Mouse (Mus musculus): Measurements from ENCODE around the gene Olfr992. TPM values are rescaled to one million over a fixed set of nuclear protein-coding genes. Genes with fewer than 3 reads are reported as not detected.

Gene Olfr992
- not detected for total RNA-seq (2023)

GRCm38 (mm10) chr2:85409369-85409768 is at the start of gene Olfr992:
Gene Olfr992, minus strand, starts transcription at chr2:85409469.

GRCm38 (mm10) chr2:85443539-85443938 is 34.3 kb upstream of the Olfr992 start, which contains the start of gene Olfr995:
Gene Olfr995, minus strand, starts transcription at chr2:85443639.

DNA sequence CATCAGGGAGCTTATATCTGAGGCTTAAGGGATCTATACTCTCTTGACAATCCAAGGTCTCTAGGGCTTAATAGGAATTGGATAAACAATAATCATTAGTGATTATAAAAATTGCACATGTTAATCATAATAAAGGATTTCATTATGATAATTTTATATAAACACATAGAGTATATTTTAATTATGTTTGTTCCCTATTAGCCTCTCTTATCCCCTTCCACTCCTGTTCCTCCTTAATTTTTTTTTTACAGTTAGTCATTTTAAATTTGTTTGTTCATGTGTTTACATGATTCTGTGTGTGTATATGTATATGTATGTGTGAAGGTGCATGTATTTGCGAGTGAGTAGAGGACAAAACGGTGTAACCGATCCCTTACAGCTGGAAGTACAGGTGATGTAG is 27.1 kb upstream of the Olfr992 start, which contains the start of gene Olfr994:
Olfr994 (minus strand) TSS at position 101 of the 400 bp plus-strand sequence.

DNA sequence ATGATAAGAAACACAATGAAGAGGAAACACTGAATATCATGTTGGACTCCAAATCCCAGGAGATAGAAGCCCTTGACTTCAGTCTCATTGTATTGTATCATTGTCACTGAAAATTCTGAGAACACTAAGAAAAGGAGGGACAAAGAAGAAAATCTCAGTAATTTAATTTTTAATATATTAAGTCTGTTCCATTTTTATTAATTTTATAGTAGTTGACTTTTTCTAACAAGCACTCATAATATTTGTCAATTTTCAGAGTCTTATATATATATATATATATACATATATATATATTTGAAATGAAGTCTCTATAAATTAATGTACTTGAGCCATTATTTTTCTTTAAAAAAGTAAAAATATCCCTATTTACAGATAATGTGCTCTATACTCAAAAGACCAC is 5.5 kb upstream of the Olfr992 start, which contains the start of gene Olfr993:
Olfr993 (minus strand) TSS at position 101 of the 400 bp plus-strand sequence.

GRCm38 (mm10) chr2:85363127-85363526 is 46.1 kb downstream of the Olfr992 start, which contains the start of gene Olfr988:
Gene Olfr988, minus strand, starts transcription at chr2:85363227.

Other genes starting within 250 kb of the Olfr992 start
- gene Lrrc55, start 212.3 kb downstream of the Olfr992 start, total RNA-seq (2023) = not detected
- gene Olfr987, start 70.2 kb downstream of the Olfr992 start, total RNA-seq (2023) = not detected
- not detected for gene Olfr988, start 46.2 kb downstream of the Olfr992 start, total RNA-seq (2023)
- gene Olfr993, start 5.4 kb upstream of the Olfr992 start, total RNA-seq (2023) = not detected
- gene Olfr994, start 27.0 kb upstream of the Olfr992 start, total RNA-seq (2023) = not detected
- not detected for gene Olfr995, start 34.2 kb upstream of the Olfr992 start, total RNA-seq (2023)
- gene 4833423E24Rik, start 109.6 kb upstream of the Olfr992 start, total RNA-seq (2023) = not detected
- gene Olfr996, start 169.7 kb upstream of the Olfr992 start, total RNA-seq (2023) = not detected
- gene Olfr998, start 179.5 kb upstream of the Olfr992 start, total RNA-seq (2023) = not detected
- not detected for gene Olfr1000, start 202.4 kb upstream of the Olfr992 start, total RNA-seq (2023)
- not detected for gene Olfr1002, start 241.2 kb upstream of the Olfr992 start, total RNA-seq (2023)